Mouse (Mus musculus): ENCODE results near the gene Tceal5. TPM values are rescaled to one million over a fixed set of nuclear protein-coding genes. Genes with fewer than 3 reads are reported as not detected.

Tceal5 gene
- total and polyA plus RNA-seq, 2 experiments from 2014 or later, result 7.9 to 39.2 TPM

DNA sequence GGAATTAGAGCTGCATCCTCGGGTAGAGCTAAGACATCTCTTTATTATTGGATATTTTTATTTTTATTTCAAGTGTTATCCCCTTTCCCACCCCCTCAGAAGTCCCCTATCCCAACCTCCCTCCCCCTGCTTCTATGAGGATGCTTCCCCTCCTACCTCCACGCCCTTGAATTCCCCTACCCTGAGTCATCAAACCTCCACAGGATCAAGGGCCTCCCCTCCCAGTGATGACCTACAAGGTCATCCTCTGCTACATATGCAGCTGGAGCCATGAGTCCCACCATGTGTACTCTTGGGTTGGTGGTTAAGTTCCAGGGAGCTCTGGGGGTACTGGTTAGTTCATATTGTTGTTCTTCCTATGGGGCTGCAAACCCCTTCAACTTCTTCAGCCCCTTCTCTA is 9.7 kb upstream of the Tceal5 start:
- no peaks in the 10 kb centered on the region for H3K36me3 ChIP-seq (ENCODE audit: insufficient read depth, low read length)
- no peak overlapping the region for H3K4me2 ChIP-seq (ENCODE audit: low read depth, low read length, poor library complexity, severe bottlenecking)
- no peak overlapping the region for H3K4me3 ChIP-seq (ENCODE audit: low read depth, low read length)
- H3K9ac ChIP-seq (replicated peaks; ENCODE audit: low read length, poor library complexity, severe bottlenecking), result no peak overlapping the region
- no peaks in the 10 kb centered on the region for H3K9me3 ChIP-seq (ENCODE audit: low read length)
- H3K27me3 ChIP-seq (ENCODE audit: insufficient read depth, low read length), result no peaks in the 10 kb centered on the region
- no peak for DNase-seq (ENCODE audit: low spot score)
- no peak for ATAC-seq (ENCODE audit: low FRiP score)
- no peak for TF ChIP-seq CTCF (IDR thresholded peaks at IDR 0.05)
- no peaks in the 10 kb centered on the region for H3K4me1 ChIP-seq (ENCODE audit: insufficient read depth, low read length)
- H3K27ac ChIP-seq (ENCODE audit: low read depth, low read length), result no peak overlapping the region
- 71% methylated on average over 2 of the region's 2 CpGs for WGBS

DNA sequence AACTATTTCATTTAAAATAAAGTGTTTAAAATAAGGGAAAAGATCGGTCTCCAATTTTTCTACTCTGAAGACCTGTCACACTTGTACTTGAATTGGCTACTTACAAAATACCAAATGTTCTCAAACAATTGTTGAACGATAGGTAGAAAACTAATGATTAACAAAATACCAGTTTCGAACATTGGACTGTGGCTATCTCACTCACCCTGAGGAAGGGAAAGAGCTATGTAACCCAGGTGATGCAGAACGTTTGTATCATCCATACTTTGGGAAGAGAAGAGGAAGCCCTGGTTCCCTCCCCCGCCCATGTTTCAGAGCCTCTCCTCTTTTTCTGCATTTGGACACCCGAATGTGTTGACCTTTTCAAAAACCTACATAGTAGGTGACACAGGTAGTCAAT is 730 bp upstream of the Tceal5 start:
- H3K4me2 ChIP-seq (ENCODE audit: low read depth, low read length, poor library complexity, severe bottlenecking), result no peak overlapping the region
- H3K9me3 ChIP-seq (ENCODE audit: low read length), result no peaks in the 10 kb centered on the region
- no peak overlapping the region for H3K9ac ChIP-seq (replicated peaks; ENCODE audit: low read length, poor library complexity, severe bottlenecking)
- no peaks in the 10 kb centered on the region for H3K36me3 ChIP-seq (ENCODE audit: insufficient read depth, low read length)
- no peak overlapping the region for H3K4me3 ChIP-seq (ENCODE audit: low read depth, low read length)
- DNase-seq (ENCODE audit: low spot score) (no peak), ATAC-seq (ENCODE audit: low FRiP score) (no peak)
- H3K27me3 ChIP-seq (ENCODE audit: insufficient read depth, low read length), result no peaks in the 10 kb centered on the region
- no peak overlapping the region for H3K27ac ChIP-seq (ENCODE audit: low read depth, low read length)
- TF ChIP-seq CTCF (IDR thresholded peaks at IDR 0.05), result no peak
- 77% methylated on average over 6 of the region's 6 CpGs for WGBS
- H3K4me1 ChIP-seq (ENCODE audit: insufficient read depth, low read length), result no peaks in the 10 kb centered on the region

DNA sequence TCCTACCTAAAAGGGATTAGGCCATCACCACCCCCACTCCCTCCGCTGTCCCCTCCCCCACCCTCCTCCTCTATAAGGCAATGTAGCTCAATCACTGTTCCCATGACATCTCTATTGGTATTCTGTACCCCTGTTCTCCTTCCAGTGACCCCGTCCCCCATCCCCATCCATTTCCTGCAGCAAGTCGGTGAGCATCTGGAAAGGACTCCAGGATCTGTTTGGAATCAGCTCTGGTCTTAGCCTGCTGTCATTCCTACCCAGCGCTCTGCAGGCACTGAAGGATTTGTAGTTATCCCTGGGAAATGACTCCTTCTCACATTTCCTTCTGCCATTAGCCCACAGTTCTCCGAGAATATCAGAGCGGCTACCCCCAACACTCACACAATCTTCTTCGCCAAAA is 419 bp downstream of the Tceal5 start:
- no peaks in the 10 kb centered on the region for H3K4me1 ChIP-seq (ENCODE audit: insufficient read depth, low read length)
- peak overlapping the region; percentile 73 for H3K27ac ChIP-seq (ENCODE audit: low read depth, low read length)
- peak overlapping the region; percentile 62 for H3K9ac ChIP-seq (replicated peaks; ENCODE audit: low read length, poor library complexity, severe bottlenecking)
- H3K36me3 ChIP-seq (ENCODE audit: insufficient read depth, low read length), result no peaks in the 10 kb centered on the region
- peak overlapping the region; percentile 45 for H3K4me3 ChIP-seq (ENCODE audit: low read depth, low read length)
- peak overlapping the region; percentile 49 for H3K4me2 ChIP-seq (ENCODE audit: low read depth, low read length, poor library complexity, severe bottlenecking)
- H3K27me3 ChIP-seq (ENCODE audit: insufficient read depth, low read length), result no peaks in the 10 kb centered on the region
- no peak for TF ChIP-seq CTCF (IDR thresholded peaks at IDR 0.05)
- WGBS, result 24% methylated on average over 7 of the region's 7 CpGs
- DNase-seq (ENCODE audit: low spot score), result peak; percentile 3
- no peaks in the 10 kb centered on the region for H3K9me3 ChIP-seq (ENCODE audit: low read length)
- peak; percentile 59 for ATAC-seq (ENCODE audit: low FRiP score)

DNA sequence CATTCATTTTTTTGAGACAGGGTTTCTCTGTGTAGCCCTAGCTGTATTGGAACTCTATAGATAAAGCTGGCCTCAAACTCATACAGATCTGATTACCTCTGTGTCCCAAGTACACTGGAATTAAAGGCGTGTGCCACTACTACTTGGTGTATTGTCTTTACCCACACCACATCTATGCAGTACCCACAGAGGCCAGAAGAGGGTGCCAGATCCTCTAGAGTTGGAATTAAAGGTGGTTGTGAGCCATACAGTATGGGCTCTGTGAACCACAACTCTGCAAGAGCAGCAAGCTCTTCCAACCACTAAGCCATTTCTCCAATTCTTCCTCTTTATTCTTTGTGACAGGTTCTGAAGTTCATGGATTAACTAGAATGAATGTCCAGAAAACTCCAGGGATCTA is 6.8 kb downstream of the Tceal5 start:
- Histone ChIP-seq H3K36me3 (ENCODE audit: insufficient read depth, low read length) (no peaks in the 10 kb centered on the region), H3K27me3 (ENCODE audit: insufficient read depth, low read length) (no peaks in the 10 kb centered on the region), H3K4me2 (ENCODE audit: low read depth, low read length, poor library complexity, severe bottlenecking) (no peak overlapping the region), H3K4me3 (ENCODE audit: low read depth, low read length) (no peak overlapping the region), H3K9me3 (ENCODE audit: low read length) (no peaks in the 10 kb centered on the region), H3K9ac (replicated peaks; ENCODE audit: low read length, poor library complexity, severe bottlenecking) (no peak overlapping the region), H3K27ac (ENCODE audit: low read depth, low read length) (no peak overlapping the region), H3K4me1 (ENCODE audit: insufficient read depth, low read length) (no peaks in the 10 kb centered on the region)
- ATAC-seq (ENCODE audit: low FRiP score) (no peak), DNase-seq (ENCODE audit: low spot score) (no peak)
- 42% methylated on average over 1 of the region's 1 CpGs for WGBS
- TF ChIP-seq CTCF (IDR thresholded peaks at IDR 0.05), result peak; percentile 50

DNA sequence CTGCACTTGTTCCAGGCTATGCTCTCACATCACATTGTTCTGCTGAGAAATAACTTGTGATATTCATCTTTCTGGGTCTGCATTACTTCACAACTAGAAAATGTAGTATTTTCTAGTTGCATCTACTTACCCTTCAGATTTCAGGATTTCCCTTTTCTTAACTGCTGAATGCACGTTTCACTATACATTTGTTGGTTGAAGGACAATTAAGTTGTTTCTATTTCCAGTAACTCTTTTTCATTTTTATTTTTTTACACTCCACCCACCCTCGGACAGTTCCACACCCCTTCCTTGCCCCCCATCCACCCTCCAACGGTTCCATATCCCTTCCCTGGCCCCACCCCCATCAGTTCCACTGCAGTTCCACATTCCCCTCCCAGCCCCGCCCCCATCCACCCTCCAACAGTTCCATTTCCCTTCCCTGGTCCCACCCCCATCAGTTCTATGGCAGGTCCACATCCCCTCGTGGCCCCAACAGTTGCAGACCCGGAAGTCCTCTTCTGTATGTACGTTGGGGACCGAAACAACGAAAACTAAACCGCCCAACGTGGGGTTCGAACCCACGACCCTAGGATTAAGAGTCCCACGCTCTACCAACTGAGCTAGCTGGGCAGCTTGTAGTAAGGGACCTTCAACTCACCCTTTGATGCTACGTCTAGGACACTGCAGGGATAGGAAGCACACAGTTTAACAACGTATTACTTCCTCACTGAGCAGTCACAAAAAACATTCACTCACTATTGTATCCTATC is 8.3 kb downstream of the Tceal5 start:
- Histone ChIP-seq H3K27ac (ENCODE audit: low read depth, low read length) (no peak overlapping the region), H3K9ac (replicated peaks; ENCODE audit: low read length, poor library complexity, severe bottlenecking) (no peak overlapping the region), H3K4me3 (ENCODE audit: low read depth, low read length) (no peak overlapping the region), H3K4me2 (ENCODE audit: low read depth, low read length, poor library complexity, severe bottlenecking) (no peak overlapping the region), H3K4me1 (ENCODE audit: insufficient read depth, low read length) (no peaks in the 10 kb centered on the region), H3K9me3 (ENCODE audit: low read length) (no peaks in the 10 kb centered on the region), H3K27me3 (ENCODE audit: insufficient read depth, low read length) (no peaks in the 10 kb centered on the region), H3K36me3 (ENCODE audit: insufficient read depth, low read length) (no peaks in the 10 kb centered on the region)
- ATAC-seq (ENCODE audit: low FRiP score) (no peak), DNase-seq (ENCODE audit: low spot score) (no peak)
- TF ChIP-seq CTCF (IDR thresholded peaks at IDR 0.05), result no peak
- WGBS, result 78% methylated on average over 16 of the region's 16 CpGs

DNA sequence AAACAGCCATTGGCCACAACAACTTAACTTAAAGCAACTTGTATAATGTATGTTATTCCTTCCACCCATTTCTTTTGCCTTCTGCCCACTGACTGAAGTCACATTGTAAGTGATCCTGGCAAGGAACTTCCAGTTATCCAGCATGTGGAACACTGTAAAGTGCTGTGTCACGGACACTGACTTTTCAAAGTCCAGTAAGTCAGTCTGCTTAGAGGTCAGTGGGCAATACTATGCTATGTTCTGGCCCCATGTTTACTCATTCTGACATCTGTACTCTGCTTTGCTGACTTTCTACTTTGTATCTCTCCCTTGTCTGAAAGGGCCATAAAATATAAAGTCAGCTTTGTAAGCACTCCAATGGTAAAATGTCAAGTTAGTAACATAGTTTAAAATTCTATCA is 20.6 kb downstream of the Tceal5 start:
- H3K9ac ChIP-seq (replicated peaks; ENCODE audit: low read length, poor library complexity, severe bottlenecking), result no peak overlapping the region
- no peak for DNase-seq (ENCODE audit: low spot score)
- H3K9me3 ChIP-seq (ENCODE audit: low read length), result no peaks in the 10 kb centered on the region
- H3K4me3 ChIP-seq (ENCODE audit: low read depth, low read length), result no peak overlapping the region
- no peaks in the 10 kb centered on the region for H3K36me3 ChIP-seq (ENCODE audit: insufficient read depth, low read length)
- TF ChIP-seq CTCF (IDR thresholded peaks at IDR 0.05), result no peak
- no peak for ATAC-seq (ENCODE audit: low FRiP score)
- H3K4me2 ChIP-seq (ENCODE audit: low read depth, low read length, poor library complexity, severe bottlenecking), result no peak overlapping the region
- no peaks in the 10 kb centered on the region for H3K4me1 ChIP-seq (ENCODE audit: insufficient read depth, low read length)
- no peak overlapping the region for H3K27ac ChIP-seq (ENCODE audit: low read depth, low read length)
- H3K27me3 ChIP-seq (ENCODE audit: insufficient read depth, low read length), result no peaks in the 10 kb centered on the region
- 88% methylated on average over 1 of the region's 1 CpGs for WGBS

All from midbrain, postnatal 0 days (tissue).